Mouse (Mus musculus): ENCODE data around the gene Pex14.

DNA sequence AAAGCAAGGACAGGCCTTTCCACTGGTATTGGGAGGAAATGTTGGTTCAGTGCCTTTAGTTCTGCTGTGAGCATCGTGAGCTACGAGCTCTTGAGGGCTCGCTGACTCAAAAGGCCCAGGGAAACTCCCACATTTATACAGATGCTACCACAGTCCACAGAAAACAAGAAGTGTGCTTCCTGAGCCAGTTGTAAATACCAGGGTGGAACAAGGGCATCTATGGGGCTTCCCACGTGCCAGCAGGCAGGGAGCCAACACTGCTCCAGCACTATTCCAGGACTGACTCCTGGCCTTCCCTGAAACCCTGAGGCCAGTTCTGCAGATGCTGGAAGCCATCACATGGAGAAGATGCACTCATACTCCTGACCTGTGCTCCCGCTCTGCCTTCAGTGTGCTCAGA, 130.1 kb downstream of the Pex14 start:
- no peak for TF ChIP-seq POLR2A (IDR thresholded peaks at IDR 0.05; ENCODE audit: insufficient read depth, low read depth, low read length)
- TF ChIP-seq CTCF (IDR thresholded peaks at IDR 0.05; ENCODE audit: insufficient read depth, low read depth, low read length), result no peak
